Mouse (Mus musculus): ENCODE measurements around the gene Gm5415. TPM values are rescaled to one million over a fixed set of nuclear protein-coding genes. Genes with fewer than 3 reads are reported as not detected.
"Not testable (repeated sequence)": the region's sequence is repeated elsewhere in the genome, so short reads cannot be mapped to it uniquely, and the experiment has no call there.

Gm5415 gene
- polyA plus RNA-seq (2014; fragmentation: Nextera tagmentation; extraction: Ambion mirVana) = 0.07 and 0.08 TPM in 2 replicates

DNA sequence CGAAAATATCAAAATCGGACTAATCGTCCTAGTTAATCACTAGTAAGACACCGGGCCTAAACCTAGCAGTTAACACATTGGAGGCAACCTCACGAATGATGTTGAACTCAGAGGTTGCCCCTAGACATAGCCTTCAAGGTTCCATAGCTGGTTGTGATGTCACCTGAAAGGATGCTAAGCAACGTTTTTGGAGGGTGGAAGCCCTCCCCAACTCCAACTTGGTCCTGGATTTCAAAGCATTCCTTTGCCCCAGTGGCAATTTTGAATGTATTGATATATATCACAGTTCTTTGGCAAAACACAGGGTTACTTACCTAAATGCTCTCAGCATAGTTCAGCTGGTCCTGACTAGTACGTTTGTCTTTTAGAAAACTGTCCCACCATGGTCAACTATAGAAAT, at the start of gene Gm5415:
Gene Gm5415 (minus strand): TSS at position 101 of the 400 bp plus-strand sequence.
- not testable (repeated sequence) for H3K4me1 ChIP-seq (ENCODE audit: control insufficient read depth, insufficient read depth, low read length); H3K9me3 ChIP-seq (replicated peaks; ENCODE audit: control insufficient read depth, low read length); H3K27me3 ChIP-seq (ENCODE audit: control insufficient read depth, insufficient read depth, low read length); H3K4me3 ChIP-seq (ENCODE audit: low read depth, low read length); ATAC-seq (replicated peaks; ENCODE audit: insufficient number of reproducible peaks, low FRiP score, low TSS enrichment, low read depth); H3K4me2 ChIP-seq (ENCODE audit: low read depth, low read length); DNase-seq (ENCODE audit: low spot score); H3K36me3 ChIP-seq (replicated peaks; ENCODE audit: control insufficient read depth, insufficient read depth, low read depth, low read length); H3K9ac ChIP-seq (replicated peaks; ENCODE audit: low read length); H3K27ac ChIP-seq (replicated peaks; ENCODE audit: low read depth, low read length)
- WGBS = 73% methylated on average over 2 of the region's 7 CpGs

DNA sequence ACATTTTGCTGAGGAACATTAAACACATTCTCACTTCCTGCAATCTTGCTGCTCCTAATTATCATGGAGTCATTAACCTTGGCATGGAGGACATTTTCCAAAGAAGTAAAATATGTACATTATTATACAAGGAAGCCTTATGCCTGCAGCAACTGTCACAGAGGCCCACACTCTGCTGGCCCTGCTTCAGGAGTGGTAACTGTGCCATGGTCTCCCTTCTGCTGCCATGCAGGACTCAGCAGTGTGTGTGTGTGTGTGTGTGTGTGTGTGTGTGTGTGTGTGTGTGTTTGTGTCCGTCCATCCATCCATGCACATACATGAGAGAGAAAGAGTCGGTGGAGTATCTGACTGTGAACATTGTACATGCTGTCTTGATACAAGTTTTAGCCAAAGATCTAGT, 21.8 kb upstream of the Gm5415 start:
- ATAC-seq (replicated peaks; ENCODE audit: insufficient number of reproducible peaks, low FRiP score, low TSS enrichment, low read depth) (no peak), DNase-seq (ENCODE audit: low spot score) (no peak)
- no peak overlapping the region for H3K9ac ChIP-seq (replicated peaks; ENCODE audit: low read length)
- H3K36me3 ChIP-seq (replicated peaks; ENCODE audit: control insufficient read depth, insufficient read depth, low read depth, low read length) = no peaks in the 10 kb centered on the region
- H3K9me3 ChIP-seq (replicated peaks; ENCODE audit: control insufficient read depth, low read length) = no peaks in the 10 kb centered on the region
- H3K4me1 ChIP-seq (ENCODE audit: control insufficient read depth, insufficient read depth, low read length) = no peaks in the 10 kb centered on the region
- no peak overlapping the region for H3K4me3 ChIP-seq (ENCODE audit: low read depth, low read length)
- WGBS = 76% methylated on average over 2 of the region's 2 CpGs
- no peaks in the 10 kb centered on the region for H3K27me3 ChIP-seq (ENCODE audit: control insufficient read depth, insufficient read depth, low read length)
- no peak overlapping the region for H3K27ac ChIP-seq (replicated peaks; ENCODE audit: low read depth, low read length)
- no peak overlapping the region for H3K4me2 ChIP-seq (ENCODE audit: low read depth, low read length)

DNA sequence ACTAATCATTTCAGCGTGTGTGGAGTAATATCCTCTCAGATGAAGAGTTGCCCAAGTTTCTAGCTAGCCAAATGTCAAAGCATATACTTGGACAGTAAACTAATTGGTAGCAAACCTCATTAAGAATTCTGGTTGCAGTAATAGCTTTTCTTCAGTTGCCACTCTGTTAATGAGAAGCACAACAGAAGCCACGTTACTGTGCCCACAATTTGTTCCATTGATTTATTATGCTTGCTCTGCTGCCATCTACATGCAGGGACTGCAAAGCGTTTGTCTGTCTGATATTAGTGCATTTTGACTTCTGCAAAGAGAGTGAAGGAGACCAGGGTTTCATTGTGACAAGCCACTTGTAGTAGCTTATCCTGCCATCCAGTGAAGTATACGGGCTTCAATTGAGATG, 6.8 kb upstream of the Gm5415 start:
- Histone ChIP-seq H3K27me3 (ENCODE audit: control insufficient read depth, insufficient read depth, low read length) (no peaks in the 10 kb centered on the region), H3K4me3 (ENCODE audit: low read depth, low read length) (no peak overlapping the region), H3K27ac (replicated peaks; ENCODE audit: low read depth, low read length) (no peak overlapping the region), H3K36me3 (replicated peaks; ENCODE audit: control insufficient read depth, insufficient read depth, low read depth, low read length) (no peaks in the 10 kb centered on the region), H3K9ac (replicated peaks; ENCODE audit: low read length) (no peak overlapping the region), H3K9me3 (replicated peaks; ENCODE audit: control insufficient read depth, low read length) (no peaks in the 10 kb centered on the region), H3K4me1 (ENCODE audit: control insufficient read depth, insufficient read depth, low read length) (no peaks in the 10 kb centered on the region), H3K4me2 (ENCODE audit: low read depth, low read length) (no peak overlapping the region)
- ATAC-seq (replicated peaks; ENCODE audit: insufficient number of reproducible peaks, low FRiP score, low TSS enrichment, low read depth) (no peak), DNase-seq (ENCODE audit: low spot score) (peak; percentile 3)
- 60% methylated on average over 4 of the region's 4 CpGs for WGBS

DNA sequence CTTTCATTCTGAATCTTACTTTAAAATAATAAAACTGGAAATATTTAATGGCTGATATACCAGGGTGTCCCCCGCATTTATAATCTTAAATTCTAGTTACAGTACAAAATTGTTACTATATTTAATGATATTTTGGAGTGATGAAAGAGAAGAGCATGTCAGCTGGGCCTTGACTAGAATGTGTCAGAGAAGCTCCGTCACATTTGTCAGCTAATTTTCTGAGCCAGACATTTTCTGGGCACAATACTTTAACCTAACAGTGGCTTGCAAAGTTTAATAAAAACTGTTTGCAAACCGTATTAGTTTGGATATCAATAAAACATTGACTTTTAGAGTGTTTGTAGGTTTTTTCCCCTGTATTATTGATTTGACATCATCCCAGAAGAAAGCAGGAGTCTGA, 6.4 kb upstream of the Gm5415 start:
- no peaks in the 10 kb centered on the region for H3K27me3 ChIP-seq (ENCODE audit: control insufficient read depth, insufficient read depth, low read length)
- no peaks in the 10 kb centered on the region for H3K36me3 ChIP-seq (replicated peaks; ENCODE audit: control insufficient read depth, insufficient read depth, low read depth, low read length)
- H3K4me2 ChIP-seq (ENCODE audit: low read depth, low read length) = no peak overlapping the region
- H3K9me3 ChIP-seq (replicated peaks; ENCODE audit: control insufficient read depth, low read length) = no peaks in the 10 kb centered on the region
- no peak overlapping the region for H3K27ac ChIP-seq (replicated peaks; ENCODE audit: low read depth, low read length)
- no peak overlapping the region for H3K9ac ChIP-seq (replicated peaks; ENCODE audit: low read length)
- DNase-seq (ENCODE audit: low spot score) (no peak), ATAC-seq (replicated peaks; ENCODE audit: insufficient number of reproducible peaks, low FRiP score, low TSS enrichment, low read depth) (no peak)
- 91% methylated on average over 3 of the region's 3 CpGs for WGBS
- no peaks in the 10 kb centered on the region for H3K4me1 ChIP-seq (ENCODE audit: control insufficient read depth, insufficient read depth, low read length)
- no peak overlapping the region for H3K4me3 ChIP-seq (ENCODE audit: low read depth, low read length)

GRCm38 (mm10) chr1:32503381-32503780, 43.7 kb downstream of the Gm5415 start:
- Histone ChIP-seq H3K4me3 (ENCODE audit: low read depth, low read length) (no peak overlapping the region), H3K4me2 (ENCODE audit: low read depth, low read length) (no peak overlapping the region), H3K27ac (replicated peaks; ENCODE audit: low read depth, low read length) (no peak overlapping the region), H3K9me3 (replicated peaks; ENCODE audit: control insufficient read depth, low read length) (no peaks in the 10 kb centered on the region), H3K4me1 (ENCODE audit: control insufficient read depth, insufficient read depth, low read length) (no peaks in the 10 kb centered on the region), H3K9ac (replicated peaks; ENCODE audit: low read length) (no peak overlapping the region), H3K36me3 (replicated peaks; ENCODE audit: control insufficient read depth, insufficient read depth, low read depth, low read length) (no peaks in the 10 kb centered on the region), H3K27me3 (ENCODE audit: control insufficient read depth, insufficient read depth, low read length) (no peaks in the 10 kb centered on the region)
- ATAC-seq (replicated peaks; ENCODE audit: insufficient number of reproducible peaks, low FRiP score, low TSS enrichment, low read depth) (no peak), DNase-seq (ENCODE audit: low spot score) (no peak)
- 92% methylated on average over 6 of the region's 6 CpGs for WGBS

Measured in embryonic facial prominence, embryonic 11.5 days (tissue).